Mouse (Mus musculus): ENCODE data around the gene Dlg5.

DNA sequence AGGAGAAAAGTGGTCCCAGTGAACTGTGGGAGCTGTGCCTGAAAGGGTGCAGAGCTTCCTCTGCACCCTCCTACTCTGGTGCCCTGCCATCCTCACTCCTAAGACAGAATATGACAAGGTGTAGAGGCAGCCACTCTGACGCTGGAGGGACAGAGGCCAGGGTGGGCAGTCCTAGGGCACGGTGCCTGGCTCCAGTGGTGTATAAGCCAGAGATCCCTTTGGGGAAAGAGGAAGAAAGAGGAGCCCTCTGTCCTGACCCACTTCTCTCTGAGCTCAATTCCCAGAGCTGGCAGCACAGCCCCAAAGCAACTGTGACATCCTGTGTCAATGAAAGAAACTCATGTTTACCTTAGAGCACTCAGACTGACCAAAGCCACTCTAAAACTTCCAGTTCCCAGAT lies 19.4 kb downstream of the Dlg5 start:
- TF ChIP-seq CTCF (IDR thresholded peaks at IDR 0.05; ENCODE audit: low read depth) (no peak), EP300 (IDR thresholded peaks at IDR 0.05; ENCODE audit: low read depth) (no peak)

All from heart, postnatal 0 days (tissue).